Mouse (Mus musculus): ENCODE measurements at regions not wholly inside any gene's neighbourhood (a gene's known extent, or its start where the extent isn't known, plus 50 kb on each side); places are given as distances from the start of the nearest gene placed in this dataset.

DNA sequence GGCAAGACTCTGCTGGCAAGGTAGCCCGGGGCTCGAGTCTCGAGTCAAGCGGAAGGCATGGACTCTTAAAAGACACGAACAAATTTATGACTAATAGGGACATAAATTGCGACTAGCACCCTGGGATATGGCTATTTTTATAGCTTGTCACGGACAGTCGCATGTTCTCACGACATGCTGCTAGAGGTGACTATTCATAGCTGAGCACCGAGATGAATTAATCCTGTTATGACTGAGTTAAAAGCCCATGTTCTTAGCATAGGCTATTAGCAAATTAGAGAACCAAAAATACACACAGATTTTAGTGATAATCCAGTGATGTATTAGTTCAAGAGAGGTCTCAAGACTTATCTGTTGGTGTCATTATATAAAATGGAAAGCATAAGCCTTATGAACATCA, 539.2 kb downstream of the Gm19410 start:
- no peak for DNase-seq (ENCODE audit: low read depth)

DNA sequence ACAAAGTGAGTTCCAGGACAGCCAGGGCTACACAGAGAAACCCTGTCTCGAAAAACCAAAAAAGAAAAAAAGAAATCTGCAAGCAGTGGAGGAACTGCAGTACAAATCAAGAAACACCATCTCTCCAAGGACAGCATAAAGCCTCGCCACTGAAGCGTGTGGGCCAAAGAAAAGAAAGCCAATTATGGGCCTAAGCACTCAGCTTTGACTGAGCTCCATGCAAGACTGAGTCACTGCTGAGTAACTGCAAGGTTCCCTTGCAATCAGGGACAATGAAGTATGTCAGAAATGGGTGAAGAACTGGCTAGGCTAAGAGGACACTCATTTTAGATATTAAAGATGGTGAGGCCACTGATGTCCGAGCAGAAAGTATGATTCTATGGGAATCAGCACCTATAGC, 540.7 kb downstream of the Gm19410 start:
- DNase-seq (ENCODE audit: low read depth): no peak

DNA sequence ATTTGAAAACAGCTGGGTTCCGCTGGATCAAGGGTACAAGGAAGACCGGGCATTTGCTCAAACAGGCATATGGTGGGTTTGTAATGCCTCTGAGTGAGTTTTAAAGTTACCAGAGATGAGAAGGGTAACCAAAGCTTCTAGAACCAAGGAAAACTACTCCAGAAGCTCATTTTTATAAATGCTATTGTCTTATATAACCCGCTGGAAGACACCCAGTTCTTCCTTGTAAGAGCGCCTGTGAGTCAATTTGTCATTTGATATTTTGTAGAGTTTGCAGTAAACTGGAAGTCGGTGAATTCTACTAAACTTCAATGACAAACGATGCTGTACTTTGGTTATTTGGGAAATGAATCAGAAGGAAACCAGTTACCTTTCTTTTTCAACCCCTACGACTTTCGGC, 541.9 kb downstream of the Gm19410 start:
- DNase-seq (ENCODE audit: low read depth): no peak

DNA sequence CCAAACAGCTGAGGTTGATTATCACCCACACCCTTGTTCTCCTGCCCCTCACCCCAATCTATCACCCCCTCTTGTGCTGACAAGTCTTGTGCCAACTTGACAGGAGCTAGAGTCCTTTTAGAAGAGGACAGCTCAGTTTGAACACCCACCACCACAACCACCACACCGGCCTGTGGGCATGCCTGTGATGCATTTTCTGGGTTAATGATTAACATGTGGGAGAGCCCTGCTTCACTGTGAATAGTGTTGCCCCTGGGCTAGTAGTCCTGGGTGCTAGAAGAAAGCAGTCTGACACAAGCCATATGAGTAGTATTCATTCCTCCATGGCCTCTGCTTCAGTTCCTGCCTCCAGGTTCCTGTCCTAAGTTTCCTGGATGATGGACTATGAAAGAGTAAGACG, 542.5 kb downstream of the Gm19410 start:
- DNase-seq (ENCODE audit: low read depth): no peak

GRCm38 (mm10) chr8:36309326-36309725, 543.7 kb downstream of the Gm19410 start:
- no peak for DNase-seq (ENCODE audit: low read depth)

DNA sequence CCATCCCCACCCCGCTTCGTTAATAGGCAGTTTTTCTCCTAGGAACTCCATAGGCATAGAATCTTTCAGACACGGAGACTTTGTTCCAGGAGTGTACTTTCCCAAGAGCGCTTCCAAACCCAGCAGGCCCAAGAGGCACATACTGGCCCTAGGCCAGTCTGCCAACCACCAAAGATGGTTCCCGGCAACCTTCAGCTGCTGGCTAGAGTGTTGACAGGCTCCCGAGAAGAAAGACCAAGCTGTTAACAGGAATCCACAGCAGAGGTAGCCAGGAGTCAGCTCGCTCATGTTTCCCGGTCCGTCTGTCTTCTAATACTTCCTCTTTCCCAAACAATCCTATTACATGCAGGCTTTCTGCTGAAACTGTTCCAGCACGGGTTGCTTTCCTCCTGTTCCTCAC, 544.4 kb downstream of the Gm19410 start:
- DNase-seq (ENCODE audit: low read depth): no peak

DNA sequence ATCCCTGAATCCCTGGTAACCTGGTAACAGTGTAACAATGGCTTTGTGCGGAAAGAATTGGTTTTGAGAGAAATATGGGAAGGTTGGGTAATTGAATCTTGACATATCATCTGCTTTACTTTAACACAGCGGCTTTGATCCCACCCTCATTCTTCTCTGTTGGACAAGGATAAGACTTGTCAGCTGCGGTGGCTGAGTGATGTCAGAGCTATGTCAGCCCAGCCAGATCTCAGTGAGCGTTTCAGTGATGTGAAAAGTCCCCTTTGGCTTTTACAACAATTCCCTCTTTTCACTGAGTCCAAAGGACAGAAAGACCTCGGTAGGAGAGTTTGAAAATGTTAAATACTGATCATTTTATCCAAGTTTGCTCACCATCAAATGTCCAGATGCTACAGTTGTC, 546.1 kb downstream of the Gm19410 start:
- DNase-seq (ENCODE audit: low read depth): no peak

DNA sequence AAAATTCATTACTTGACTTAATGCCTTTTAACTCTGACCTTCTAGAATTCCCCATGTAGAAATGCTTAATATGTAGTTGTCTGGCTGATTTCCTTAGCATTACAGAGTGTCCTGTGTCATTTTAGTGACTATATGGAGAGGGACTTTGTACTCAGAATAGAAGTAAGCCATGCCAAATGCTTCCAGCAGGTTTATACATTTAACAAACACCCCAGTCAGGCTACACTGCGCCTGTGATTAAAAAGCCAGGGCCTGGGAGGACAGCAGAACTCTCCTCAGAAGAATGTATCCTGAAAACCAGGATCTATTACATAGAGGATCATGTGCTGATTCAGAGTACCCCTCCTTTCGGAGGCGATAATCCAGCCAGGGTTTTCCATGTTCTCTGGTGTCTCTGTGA, 547.4 kb downstream of the Gm19410 start:
- DNase-seq (ENCODE audit: low read depth): no peak

DNA sequence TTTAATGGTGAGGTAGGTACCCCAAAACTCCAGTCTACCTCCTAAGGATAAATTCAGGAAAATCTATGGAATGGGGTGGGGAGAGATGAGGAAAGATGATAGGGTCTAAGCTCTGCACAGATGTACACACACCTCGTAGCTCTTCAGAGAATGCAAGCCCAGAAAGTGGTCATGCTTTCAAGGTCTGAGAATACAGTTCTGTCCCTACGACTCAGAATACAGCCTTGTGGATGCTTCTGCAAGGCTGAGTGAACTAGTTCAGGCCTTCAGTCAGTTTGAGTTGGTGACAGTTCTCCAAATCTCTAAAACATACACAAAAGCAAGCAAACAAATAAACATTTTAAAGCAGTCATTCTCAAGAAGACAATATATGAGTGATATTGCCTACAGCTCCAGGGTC, 552.8 kb downstream of the Gm19410 start:
- DNase-seq (ENCODE audit: low read depth): no peak

GRCm38 (mm10) chr8:36318884-36319283, 553.3 kb downstream of the Gm19410 start:
- DNase-seq (ENCODE audit: low read depth): no peak

DNA sequence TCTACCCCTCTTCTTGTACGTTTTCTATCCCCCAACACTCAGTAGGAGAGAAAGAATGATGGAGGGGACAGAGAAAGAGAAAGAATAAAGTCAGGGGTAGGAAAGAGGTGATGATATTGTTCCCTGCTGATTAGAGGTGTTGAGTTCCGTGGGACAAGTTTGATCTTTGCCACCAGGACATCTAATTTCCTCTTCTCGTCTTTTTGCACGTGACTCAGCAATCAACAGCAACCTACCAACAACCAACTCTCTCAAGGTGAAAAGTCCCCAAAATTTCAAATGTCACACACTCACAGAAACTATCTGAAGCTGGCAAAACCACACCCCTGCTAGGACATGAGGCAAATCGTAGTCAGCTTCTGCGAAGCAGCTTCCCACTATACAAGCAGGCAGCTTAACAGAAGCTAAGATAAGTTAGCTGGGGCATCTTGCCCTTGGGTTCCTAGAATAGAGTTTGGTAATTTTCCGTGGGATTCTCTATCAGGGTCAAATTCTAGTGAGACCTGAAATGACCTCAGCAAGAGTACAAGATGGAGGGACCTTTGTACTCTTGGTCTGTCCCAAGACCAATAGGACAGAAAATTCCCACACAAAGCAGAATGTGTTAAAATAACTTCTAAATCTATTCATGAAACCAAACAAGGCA, 553.8 kb downstream of the Gm19410 start:
- DNase-seq (ENCODE audit: low read depth): peak; percentile 18

DNA sequence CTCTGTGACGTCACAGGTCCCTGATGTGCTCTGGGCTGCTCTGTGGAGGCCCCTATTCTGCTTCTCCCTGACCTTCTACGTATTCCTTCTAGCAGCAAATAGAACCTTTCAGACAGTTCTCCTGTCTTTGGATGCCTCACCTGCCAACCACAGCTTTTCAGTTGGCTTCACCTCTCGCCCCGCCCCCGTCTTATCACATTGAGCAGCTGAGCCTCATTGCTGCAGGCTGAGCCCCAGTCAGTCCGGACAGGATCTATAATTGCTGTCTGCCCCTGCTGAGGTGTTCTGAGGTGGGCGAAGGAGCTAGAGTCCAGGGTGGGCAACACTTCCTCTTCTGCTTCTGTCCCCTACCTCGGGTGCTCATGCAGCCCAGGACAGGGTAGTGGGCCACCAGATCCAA, 556.5 kb downstream of the Gm19410 start:
- no peak for DNase-seq (ENCODE audit: low read depth)

- DNase-seq (ENCODE audit: low read depth): no peak
Observed at GRCm38 (mm10) chr8:36322578-36322977, 557.0 kb downstream of the Gm19410 start.

DNA sequence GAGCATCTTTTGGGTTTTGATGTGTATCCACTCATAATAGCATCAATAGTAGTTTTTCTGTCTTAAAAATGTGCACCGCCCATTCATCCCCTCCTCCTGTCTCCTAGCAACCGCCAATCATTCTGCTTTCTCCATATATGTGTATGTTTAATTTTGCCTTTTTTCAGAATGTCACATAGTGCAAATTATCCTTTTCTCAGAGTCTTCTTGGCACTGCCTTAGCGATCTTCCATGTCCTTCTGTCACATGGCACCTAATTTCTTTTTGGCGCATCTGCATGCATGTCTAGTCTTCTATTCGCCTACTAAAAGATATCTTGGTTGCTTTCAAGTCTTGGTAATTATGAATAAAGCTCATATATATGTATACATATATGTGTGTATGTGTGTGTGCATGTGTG, 573.0 kb downstream of the Gm19410 start:
- DNase-seq (ENCODE audit: low read depth): no peak

DNA sequence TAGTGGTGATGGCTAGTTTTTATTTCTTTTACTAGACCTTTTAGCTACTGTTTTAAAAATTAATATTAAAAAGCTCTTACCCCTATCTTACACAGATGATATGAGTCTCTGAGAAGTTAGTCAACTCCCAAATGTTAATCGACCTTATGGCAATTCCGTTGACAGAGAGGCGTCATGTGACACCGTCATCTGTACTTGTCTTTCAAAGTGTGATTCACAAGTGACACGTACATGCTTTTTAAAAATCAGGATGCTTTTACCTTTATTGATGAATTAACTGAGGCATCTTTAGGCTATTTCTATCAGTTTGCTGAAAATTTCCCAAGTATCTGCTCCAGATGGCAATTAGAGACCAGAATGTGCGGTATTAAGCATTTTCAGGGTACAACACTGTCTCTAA, 573.9 kb downstream of the Gm19410 start:
- DNase-seq (ENCODE audit: low read depth): no peak

DNA sequence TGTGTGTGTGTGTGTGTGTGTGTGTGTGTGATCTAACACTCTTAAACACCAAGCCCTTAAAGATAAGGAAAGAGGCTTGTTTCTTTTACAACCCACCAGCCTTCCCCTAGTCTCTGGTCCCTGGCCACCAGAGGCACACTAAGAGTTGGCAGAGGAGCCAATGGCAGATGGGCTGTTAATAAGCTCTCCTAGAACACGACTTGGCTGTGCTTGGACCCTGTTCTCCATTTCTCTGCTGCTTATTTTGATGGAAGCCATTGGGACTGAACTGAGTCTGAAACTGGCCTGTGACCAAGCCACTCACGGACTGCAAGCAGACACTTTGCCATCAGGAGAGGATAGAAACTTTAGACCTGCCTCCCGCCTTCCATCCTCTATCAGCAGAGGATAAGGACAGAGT, 574.9 kb downstream of the Gm19410 start:
- no peak for DNase-seq (ENCODE audit: low read depth)

DNA sequence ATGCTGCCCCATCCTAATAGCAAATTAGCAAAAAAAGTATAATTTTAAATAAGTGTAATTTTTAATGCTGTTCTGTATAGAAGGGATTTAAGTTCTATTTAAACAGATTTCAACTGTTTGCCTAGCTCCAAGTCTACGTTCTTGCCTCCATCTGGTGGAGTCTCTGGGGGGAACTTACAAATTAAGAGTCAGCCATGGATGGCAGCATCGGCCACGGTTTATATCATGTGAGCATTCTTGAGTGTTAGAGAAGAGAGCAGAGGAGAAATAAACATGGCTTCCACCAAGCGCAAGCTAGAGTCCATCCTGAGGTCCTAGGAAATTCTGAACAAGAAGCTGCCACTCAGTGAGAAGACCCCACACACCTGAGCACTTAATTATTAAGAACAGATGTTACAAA, 576.4 kb downstream of the Gm19410 start:
- DNase-seq (ENCODE audit: low read depth): no peak

DNA sequence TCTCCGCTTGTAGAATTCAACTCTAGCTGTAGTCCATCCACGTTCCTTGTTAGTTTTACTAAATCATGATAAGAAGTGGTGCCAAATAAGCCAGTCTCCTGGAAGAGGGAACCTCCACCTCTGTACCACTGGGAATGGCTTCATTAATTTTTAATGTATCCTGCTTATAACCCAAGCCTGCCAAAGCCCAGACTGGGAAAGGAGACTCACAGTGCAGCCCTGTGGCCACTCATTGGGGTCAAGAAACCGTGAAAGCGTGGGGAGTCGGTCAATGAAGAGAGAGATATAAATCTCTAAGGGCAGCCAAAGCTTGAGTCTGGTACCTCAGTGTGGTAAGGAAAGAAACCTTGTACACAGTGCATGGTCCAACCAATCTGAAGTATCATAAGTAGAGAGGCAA, 577.1 kb downstream of the Gm19410 start:
- DNase-seq (ENCODE audit: low read depth): no peak

DNA sequence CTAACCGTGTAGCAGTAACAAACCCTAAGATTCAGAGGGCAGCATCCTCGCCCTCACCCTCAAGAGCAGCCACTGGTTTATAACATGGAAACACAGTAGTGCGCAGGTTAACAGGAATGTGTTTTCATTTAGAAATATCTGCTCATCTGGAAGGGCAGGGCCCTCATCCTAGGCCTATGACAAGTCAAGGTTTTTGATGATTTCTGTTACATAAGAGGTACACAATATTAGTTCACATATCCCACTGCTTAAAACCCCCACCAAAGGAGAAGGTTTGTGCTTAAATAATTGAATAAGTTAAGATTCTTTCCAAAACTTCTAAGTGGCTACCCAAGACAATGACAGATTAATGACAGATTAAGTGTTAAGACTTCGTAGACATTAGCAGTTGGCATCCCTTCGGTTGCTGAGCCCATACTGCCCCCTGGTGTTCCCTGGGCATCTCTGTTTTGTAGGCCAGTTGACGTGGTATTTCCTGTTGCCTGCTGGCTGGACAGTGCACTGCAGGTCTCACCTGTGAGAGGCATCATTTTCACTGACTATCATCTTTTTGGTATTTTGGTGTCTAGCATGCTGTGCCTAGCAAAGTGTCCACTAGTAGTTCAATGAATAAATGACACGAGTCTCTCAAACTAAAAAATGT, 581.2 kb downstream of the Gm19410 start:
- peak; percentile 91 for DNase-seq (ENCODE audit: low read depth)

- DNase-seq (ENCODE audit: low read depth): no peak
Observed at GRCm38 (mm10) chr8:36348067-36348466, 582.5 kb downstream of the Gm19410 start.

DNA sequence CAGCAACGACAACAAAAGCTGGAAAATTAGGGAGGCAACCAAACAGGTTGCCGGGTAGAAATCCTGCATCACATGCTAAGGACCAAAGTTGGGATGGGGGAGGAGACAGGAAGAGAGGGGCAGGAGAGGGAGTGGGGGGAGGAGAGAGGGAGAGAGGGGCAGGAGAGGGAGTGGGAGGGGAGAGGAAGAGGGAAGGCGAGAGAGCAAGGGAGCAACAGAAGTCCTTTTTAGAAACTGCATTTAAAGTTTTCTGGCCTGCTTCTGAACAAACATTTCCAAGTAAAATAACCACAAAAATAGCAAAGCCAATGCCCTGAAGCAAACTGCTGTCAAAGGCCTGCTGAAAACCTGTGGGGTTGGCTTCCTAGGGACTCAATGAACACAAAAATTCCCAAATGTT, 589.3 kb downstream of the Gm19410 start:
- no peak for DNase-seq (ENCODE audit: low read depth)

- DNase-seq (ENCODE audit: low read depth): no peak
Observed at GRCm38 (mm10) chr8:36358998-36359397, 593.4 kb downstream of the Gm19410 start.

DNA sequence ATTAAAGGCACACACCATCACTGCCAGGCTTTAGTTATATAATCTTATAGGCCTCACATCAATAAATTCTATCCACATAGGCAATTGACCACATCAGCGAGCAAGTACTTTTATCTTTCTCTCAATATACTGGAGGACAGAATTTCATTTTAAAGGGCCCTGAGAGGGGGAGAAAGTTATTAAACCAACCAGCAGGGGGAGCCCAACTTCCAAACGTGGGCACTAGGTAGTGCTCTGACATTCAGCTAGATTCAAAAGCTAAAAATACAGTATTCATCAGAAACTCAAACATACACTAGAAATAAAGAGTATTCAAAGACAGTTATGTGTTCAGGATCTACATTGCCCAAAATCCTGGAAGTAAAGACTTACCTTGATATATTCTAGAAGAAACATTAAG, 595.7 kb downstream of the Gm19410 start:
- DNase-seq (ENCODE audit: low read depth): peak; percentile 68

- DNase-seq (ENCODE audit: low read depth): no peak
Observed at GRCm38 (mm10) chr8:36361818-36362217, 596.2 kb downstream of the Gm19410 start.

Measured in naive thymus-derived CD4-positive, alpha-beta T cell, adult 2 months (primary cell).